Mouse (Mus musculus): ENCODE measurements around the gene Numa1. TPM values are rescaled to one million over a fixed set of nuclear protein-coding genes. Genes with fewer than 3 reads are reported as not detected.
A peak's percentile ranks its signal among the peaks of the same experiment; 100 is the strongest.

Gene Numa1
- 57.5 and 58.2 TPM in 2 replicates for polyA plus RNA-seq (2012; ENCODE audit: insufficient read depth, low replicate concordance)

- no peaks in the 10 kb centered on the region for H3K9me3 ChIP-seq
- H3K36me3 ChIP-seq (replicated peaks; ENCODE audit: low read length) = peaks cover 14% of the 10 kb centered on the region
- peaks cover 59% of the 10 kb centered on the region for H3K4me1 ChIP-seq
- H3K4me3 ChIP-seq (replicated peaks) = peak within 1 kb of the TSS; percentile 98
- H3K27me3 ChIP-seq (replicated peaks) = no peaks in the 10 kb centered on the region
- TF ChIP-seq FLI1 (IDR thresholded peaks at IDR 0.05; ENCODE audit: low read length) = peak; percentile 93
- no peak for TF ChIP-seq GATA1 (IDR thresholded peaks at IDR 0.05; ENCODE audit: borderline replicate concordance, low read length)
Observed at GRCm38 (mm10) chr7:101933751-101934240, at the start of gene Numa1, which contains the start of gene Lrrc51. Gene Numa1, plus strand, starts transcription at chr7:101934111. Gene Lrrc51, minus strand, starts transcription at chr7:101933895.

GRCm38 (mm10) chr7:101884160-101884559 lies 49.8 kb upstream of the Numa1 start:
- Histone ChIP-seq H3K4me3 (replicated peaks) (no peak overlapping the region), H3K36me3 (replicated peaks; ENCODE audit: low read length) (no peaks in the 10 kb centered on the region), H3K27me3 (replicated peaks) (peaks cover 15% of the 10 kb centered on the region), H3K9me3 (peaks cover 8% of the 10 kb centered on the region; the same call in 1 of the 2 replicates), H3K4me1 (peaks cover 30% of the 10 kb centered on the region)
- TF ChIP-seq FLI1 (IDR thresholded peaks at IDR 0.05; ENCODE audit: low read length) = no peak

GRCm38 (mm10) chr7:101886274-101886673 lies 47.6 kb upstream of the Numa1 start:
- Histone ChIP-seq H3K4me3 (replicated peaks) (no peak overlapping the region), H3K9me3 (peaks cover 8% of the 10 kb centered on the region; the same call in 1 of the 2 replicates), H3K36me3 (replicated peaks; ENCODE audit: low read length) (no peaks in the 10 kb centered on the region), H3K27me3 (replicated peaks) (peaks cover 18% of the 10 kb centered on the region), H3K4me1 (peaks cover 36% of the 10 kb centered on the region)
- no peak for TF ChIP-seq FLI1 (IDR thresholded peaks at IDR 0.05; ENCODE audit: low read length)
- no peak for TF ChIP-seq GATA1 (IDR thresholded peaks at IDR 0.05; ENCODE audit: borderline replicate concordance, low read length)

- no peaks in the 10 kb centered on the region for H3K36me3 ChIP-seq (replicated peaks; ENCODE audit: low read length)
- no peak overlapping the region for H3K4me3 ChIP-seq (replicated peaks)
- peaks cover 11% of the 10 kb centered on the region for H3K27me3 ChIP-seq (replicated peaks)
- H3K4me1 ChIP-seq = peaks cover 40% of the 10 kb centered on the region
- peaks cover 8% of the 10 kb centered on the region; the same call in 1 of the 2 replicates for H3K9me3 ChIP-seq
- TF ChIP-seq FLI1 (IDR thresholded peaks at IDR 0.05; ENCODE audit: low read length) (no peak), GATA1 (IDR thresholded peaks at IDR 0.05; ENCODE audit: borderline replicate concordance, low read length) (no peak)
Observed at GRCm38 (mm10) chr7:101888460-101888859, 45.5 kb upstream of the Numa1 start.

GRCm38 (mm10) chr7:101895695-101896094 lies 38.2 kb upstream of the Numa1 start:
- peaks cover 70% of the 10 kb centered on the region for H3K4me1 ChIP-seq
- TF ChIP-seq FLI1 (IDR thresholded peaks at IDR 0.05; ENCODE audit: low read length) (no peak), GATA1 (IDR thresholded peaks at IDR 0.05; ENCODE audit: borderline replicate concordance, low read length) (no peak)
- H3K36me3 ChIP-seq (replicated peaks; ENCODE audit: low read length) = peaks cover 28% of the 10 kb centered on the region
- no peaks in the 10 kb centered on the region for H3K27me3 ChIP-seq (replicated peaks)
- H3K9me3 ChIP-seq = no peaks in the 10 kb centered on the region
- H3K4me3 ChIP-seq (replicated peaks) = peak overlapping the region; percentile 94

GRCm38 (mm10) chr7:101896104-101897066 lies 37.5 kb upstream of the Numa1 start:
- peak overlapping the region; percentile 94 for H3K4me3 ChIP-seq (replicated peaks)
- TF ChIP-seq GATA1 (IDR thresholded peaks at IDR 0.05; ENCODE audit: borderline replicate concordance, low read length) (no peak), FLI1 (IDR thresholded peaks at IDR 0.05; ENCODE audit: low read length) (peak; percentile 71; the same call in 1 of the 2 replicates)
- H3K36me3 ChIP-seq (replicated peaks; ENCODE audit: low read length) = peaks cover 35% of the 10 kb centered on the region
- no peaks in the 10 kb centered on the region for H3K9me3 ChIP-seq
- peaks cover 70% of the 10 kb centered on the region for H3K4me1 ChIP-seq
- H3K27me3 ChIP-seq (replicated peaks) = no peaks in the 10 kb centered on the region

- peaks cover 48% of the 10 kb centered on the region for H3K36me3 ChIP-seq (replicated peaks; ENCODE audit: low read length)
- 0 out of 2 replicates have a peak, but pooled peaks cover 3% of the 10 kb centered on the region for H3K9me3 ChIP-seq
- no peak for TF ChIP-seq FLI1 (IDR thresholded peaks at IDR 0.05; ENCODE audit: low read length)
- no peak for TF ChIP-seq GATA1 (IDR thresholded peaks at IDR 0.05; ENCODE audit: borderline replicate concordance, low read length)
- H3K4me1 ChIP-seq = peaks cover 50% of the 10 kb centered on the region
- peak overlapping the region; percentile 53 for H3K4me3 ChIP-seq (replicated peaks)
- no peaks in the 10 kb centered on the region for H3K27me3 ChIP-seq (replicated peaks)
Observed at GRCm38 (mm10) chr7:101900331-101901097, 33.4 kb upstream of the Numa1 start.

GRCm38 (mm10) chr7:101901969-101902368 lies 31.9 kb upstream of the Numa1 start:
- H3K4me1 ChIP-seq = peaks cover 56% of the 10 kb centered on the region
- H3K36me3 ChIP-seq (replicated peaks; ENCODE audit: low read length) = peaks cover 48% of the 10 kb centered on the region

GRCm38 (mm10) chr7:101902846-101903245 lies 31.1 kb upstream of the Numa1 start:
- Histone ChIP-seq H3K9me3 (0 out of 2 replicates have a peak, but pooled peaks cover 3% of the 10 kb centered on the region), H3K36me3 (replicated peaks; ENCODE audit: low read length) (peaks cover 47% of the 10 kb centered on the region), H3K27me3 (replicated peaks) (no peaks in the 10 kb centered on the region), H3K4me3 (replicated peaks) (no peak overlapping the region), H3K4me1 (peaks cover 56% of the 10 kb centered on the region)
- TF ChIP-seq GATA1 (IDR thresholded peaks at IDR 0.05; ENCODE audit: borderline replicate concordance, low read length) (no peak), FLI1 (IDR thresholded peaks at IDR 0.05; ENCODE audit: low read length) (no peak)

More at GRCm38 (mm10) chr7:101901969-101902368, 31.9 kb upstream of the Numa1 start:
- Histone ChIP-seq H3K9me3 (0 out of 2 replicates have a peak, but pooled peaks cover 3% of the 10 kb centered on the region), H3K4me3 (replicated peaks) (no peak overlapping the region), H3K27me3 (replicated peaks) (no peaks in the 10 kb centered on the region)
- TF ChIP-seq GATA1 (IDR thresholded peaks at IDR 0.05; ENCODE audit: borderline replicate concordance, low read length) (no peak), FLI1 (IDR thresholded peaks at IDR 0.05; ENCODE audit: low read length) (no peak)
